Mouse (Mus musculus): ENCODE results near the gene Rnf216. TPM values are rescaled to one million over a fixed set of nuclear protein-coding genes. Genes with fewer than 3 reads are reported as not detected.

Gene Rnf216
- polyA plus RNA-seq, 1 experiment from 2014 or later = 52.1 TPM

Small RNA genes within 50 kb of the gene (microRNA-seq; reads per million reads assigned to microRNA genes)
- gene Gm44405 = not detected

Other genes starting within 250 kb of the Rnf216 start
- gene Fbxl18, start 217.6 kb downstream of the Rnf216 start, polyA plus RNA-seq (2014; fragmentation: Nextera tagmentation; extraction: Ambion mirVana) = 9.1 and 10.5 TPM in 2 replicates
- gene Actb, start 206.2 kb downstream of the Rnf216 start, polyA plus RNA-seq (2014; fragmentation: Nextera tagmentation; extraction: Ambion mirVana) = 17,142 and 17,567 TPM in 2 replicates
- gene Fscn1, start 152.7 kb downstream of the Rnf216 start, polyA plus RNA-seq (2014; fragmentation: Nextera tagmentation; extraction: Ambion mirVana) = 232 and 251 TPM in 2 replicates
- 0.07 TPM in 1 of 2 replicates, not detected in the other for gene Olfr718-ps1, start 34.6 kb upstream of the Rnf216 start, polyA plus RNA-seq (2014; fragmentation: Nextera tagmentation; extraction: Ambion mirVana)
- 13.2 and 18.0 TPM in 2 replicates for gene Rbak, start 67.8 kb upstream of the Rnf216 start, polyA plus RNA-seq (2014; fragmentation: Nextera tagmentation; extraction: Ambion mirVana)
- gene Spdye4b, start 68.0 kb upstream of the Rnf216 start, polyA plus RNA-seq (2014; fragmentation: Nextera tagmentation; extraction: Ambion mirVana) = not detected in 2 replicates
- gene Spdye4a, start 113.9 kb upstream of the Rnf216 start, polyA plus RNA-seq (2014; fragmentation: Nextera tagmentation; extraction: Ambion mirVana) = not detected in 2 replicates
- 15.9 and 19.3 TPM in 2 replicates for gene Zfp12, start 122.2 kb upstream of the Rnf216 start, polyA plus RNA-seq (2014; fragmentation: Nextera tagmentation; extraction: Ambion mirVana)
- gene Zfp316, start 157.0 kb upstream of the Rnf216 start, polyA plus RNA-seq (2014; fragmentation: Nextera tagmentation; extraction: Ambion mirVana) = 1.5 and 1.7 TPM in 2 replicates
- gene Zfp853, start 180.6 kb upstream of the Rnf216 start, polyA plus RNA-seq (2014; fragmentation: Nextera tagmentation; extraction: Ambion mirVana) = 0.12 and 0.24 TPM in 2 replicates
- gene E130309D02Rik, start 202.4 kb upstream of the Rnf216 start, polyA plus RNA-seq (2014; fragmentation: Nextera tagmentation; extraction: Ambion mirVana) = 26.0 and 28.8 TPM in 2 replicates
- 76.2 and 83.4 TPM in 2 replicates for gene Zdhhc4, start 216.3 kb upstream of the Rnf216 start, polyA plus RNA-seq (2014; fragmentation: Nextera tagmentation; extraction: Ambion mirVana)
- gene Grid2ip, start 244.3 kb upstream of the Rnf216 start, polyA plus RNA-seq (2014; fragmentation: Nextera tagmentation; extraction: Ambion mirVana) = 1.3 and 2.0 TPM in 2 replicates